Mouse (Mus musculus) MEL (cell line): ENCODE results near the gene Flrt1. TPM values are rescaled to one million over a fixed set of nuclear protein-coding genes. Genes with fewer than 3 reads are reported as not detected.

Experiments used
- DNase-seq: peaks from one replicate; pipeline ENCODE4 v3.0.0; 2011; ENCODE audit warnings: low read depth, low spot score
- H3K27ac ChIP-seq: 2 replicates; pipeline ENCODE4 v1.5.1; 2012; ENCODE audit warnings: low read depth, mild to moderate bottlenecking, control low read depth, low read length, moderate library complexity; ENCODE audit not compliant: control insufficient read depth
- H3K27me3 ChIP-seq, 2 experiments: fragments of 150-350 bp in 1 of 2; sonication (generic) in 1 of 2; 2 replicates each; pipeline ENCODE4 v1.6.1; 2012; ENCODE audit warnings: low read length in 2 of 2, mild to moderate bottlenecking in 2 of 2, improper control_type of control experiment in 1 of 2, moderate library complexity in 1 of 2; ENCODE audit not compliant: insufficient read depth in 2 of 2, control insufficient read depth in 1 of 2
- H3K36me3 ChIP-seq, 2 experiments: 2 replicates each; pipeline ENCODE4 v1.6.1; 2012 to 2014; ENCODE audit warnings: low read length in 2 of 2, improper control_type of control experiment in 1 of 2, inconsistent platforms in 1 of 2, mild to moderate bottlenecking in 1 of 2; ENCODE audit not compliant: insufficient read depth in 2 of 2, control insufficient read depth in 1 of 2
- H3K4me1 ChIP-seq, 2 experiments: fragments of 150-350 bp in 1 of 2; sonication (generic) in 1 of 2; 2 replicates each; pipeline ENCODE4 v1.6.1; 2012; ENCODE audit warnings: low read length in 2 of 2, improper control_type of control experiment in 1 of 2, mild to moderate bottlenecking in 1 of 2; ENCODE audit not compliant: insufficient read depth in 2 of 2, control insufficient read depth in 1 of 2
- H3K4me3 ChIP-seq, 2 experiments: fragments of 150-350 bp in 1 of 2; sonication (generic) in 1 of 2; 2 replicates each; pipeline ENCODE4 v1.5.1; 2012; ENCODE audit warnings: low read depth in 2 of 2, low read length in 2 of 2, mild to moderate bottlenecking in 2 of 2, moderate library complexity in 2 of 2, control low read depth in 1 of 2, improper control_type of control experiment in 1 of 2; ENCODE audit not compliant: control insufficient read depth in 1 of 2, insufficient read depth in 1 of 2
- H3K79me2 ChIP-seq: 2 replicates; pipeline ENCODE4 v1.6.1; 2012; ENCODE audit warnings: mild to moderate bottlenecking, low read length, moderate library complexity; ENCODE audit not compliant: control insufficient read depth, poor library complexity, insufficient read depth
- H3K9ac ChIP-seq: 2 replicates; pipeline ENCODE4 v1.6.1; 2012; ENCODE audit warnings: low read depth, mild to moderate bottlenecking, control low read depth, low read length, moderate library complexity; ENCODE audit not compliant: control insufficient read depth, poor library complexity, severe bottlenecking
- H3K9me3 ChIP-seq: fragments of 150-350 bp; sonication (generic); replicated peaks from 2 replicates; pipeline ENCODE4 v1.6.1; 2012; ENCODE audit warnings: mild to moderate bottlenecking, low read length, improper control_type of control experiment, moderate library complexity; ENCODE audit not compliant: insufficient read depth
- ELF1 ChIP-seq: IDR thresholded peaks from 2 replicates; pipeline ENCODE4 v1.6.1; 2014; ENCODE audit warnings: low read depth, mild to moderate bottlenecking, inconsistent platforms, low read length, improper control_type of control experiment, moderate library complexity
- ETS1 ChIP-seq: IDR thresholded peaks from 2 replicates; pipeline ENCODE4 v1.6.1; 2012; ENCODE audit warnings: low read depth, mild to moderate bottlenecking, inconsistent platforms, low read length, improper control_type of control experiment, moderate library complexity
- HCFC1 ChIP-seq: IDR thresholded peaks from 2 replicates; pipeline ENCODE4 v1.6.1; 2012; ENCODE audit warnings: low read depth, mild to moderate bottlenecking, inconsistent platforms, low read length, improper control_type of control experiment, moderate library complexity
- KAT2A ChIP-seq: conservative IDR thresholded peaks from 2 replicates; pipeline ENCODE4 v1.6.1; 2012; ENCODE audit warnings: low read depth, low read length, improper control_type of control experiment, inconsistent platforms
- MAZ ChIP-seq: IDR thresholded peaks from 2 replicates; pipeline ENCODE4 v1.6.1; 2012; ENCODE audit warnings: low read depth, mild to moderate bottlenecking, inconsistent platforms, low read length, improper control_type of control experiment
- MEF2A ChIP-seq: IDR thresholded peaks from 2 replicates; pipeline ENCODE4 v1.6.1; 2014; ENCODE audit warnings: low read depth, mild to moderate bottlenecking, inconsistent platforms, low read length, improper control_type of control experiment; ENCODE audit not compliant: poor library complexity, insufficient replicate concordance, severe bottlenecking; ENCODE audit errors: extremely low read depth
- MXI1 ChIP-seq: IDR thresholded peaks from 2 replicates; pipeline ENCODE4 v1.6.1; 2011; ENCODE audit warnings: mild to moderate bottlenecking, low read depth, low read length, improper control_type of control experiment
- MYB ChIP-seq: IDR thresholded peaks from 2 replicates; pipeline ENCODE4 v1.6.1; 2011; ENCODE audit warnings: mild to moderate bottlenecking, low read depth, low read length, improper control_type of control experiment
- POLR2A ChIP-seq, 2 experiments: IDR thresholded peaks; 2 replicates each; pipeline ENCODE4 v1.6.1; 2011 to 2012; ENCODE audit warnings: low read length in 2 of 2, mild to moderate bottlenecking in 2 of 2, control low read depth in 1 of 2, improper control_type of control experiment in 1 of 2, low read depth in 1 of 2, moderate library complexity in 1 of 2; ENCODE audit not compliant: control insufficient read depth in 1 of 2, insufficient read depth in 1 of 2, poor library complexity in 1 of 2
- POLR2AphosphoS5 ChIP-seq: IDR thresholded peaks from 2 replicates; pipeline ENCODE4 v1.6.1; 2012; ENCODE audit warnings: low read depth, borderline replicate concordance, mild to moderate bottlenecking, inconsistent platforms, low read length, moderate library complexity, mixed read lengths
- TAL1 ChIP-seq: IDR thresholded peaks from 2 replicates; pipeline ENCODE4 v1.6.1; 2012; ENCODE audit warnings: mild to moderate bottlenecking, inconsistent platforms, low read length, moderate library complexity, mixed read lengths
- TCF12 ChIP-seq: IDR thresholded peaks from 2 replicates; pipeline ENCODE4 v1.6.1; 2014; ENCODE audit warnings: low read depth, mild to moderate bottlenecking, inconsistent platforms, low read length, improper control_type of control experiment, moderate library complexity
- USF1 ChIP-seq: IDR thresholded peaks from 2 replicates; pipeline ENCODE4 v1.6.1; 2014; ENCODE audit warnings: low read depth, mild to moderate bottlenecking, inconsistent platforms, low read length, improper control_type of control experiment, moderate library complexity
- USF2 ChIP-seq, 2 experiments: IDR thresholded peaks; 2 replicates each; pipeline ENCODE4 v1.6.1; 2011 to 2012; ENCODE audit warnings: improper control_type of control experiment in 2 of 2, low read length in 2 of 2, borderline replicate concordance in 1 of 2, inconsistent platforms in 1 of 2, low read depth in 1 of 2, mild to moderate bottlenecking in 1 of 2; ENCODE audit not compliant: insufficient read depth in 1 of 2
- ZKSCAN1 ChIP-seq: IDR thresholded peaks from 2 replicates; pipeline ENCODE4 v1.6.1; 2012; ENCODE audit warnings: low read depth, mild to moderate bottlenecking, inconsistent platforms, low read length, improper control_type of control experiment, moderate library complexity
- ZMIZ1 ChIP-seq: IDR thresholded peaks from 2 replicates; pipeline ENCODE4 v1.6.1; 2012; ENCODE audit warnings: low read depth, mild to moderate bottlenecking, inconsistent platforms, low read length, improper control_type of control experiment, moderate library complexity
- polyA plus RNA-seq, 2 experiments: library from polyadenylated mRNA; stranded (reverse) in 1 of 2; unstranded in 1 of 2; fragments of >175 nt in 1 of 2; fragments of >200 nt in 1 of 2; gene quantifications; 2 replicates each; pipeline versions ENCODE4 v1.2.1 to v1.2.4; 2012; ENCODE audit warnings: low replicate concordance in 2 of 2, low read depth in 1 of 2; ENCODE audit not compliant: insufficient read length in 2 of 2, insufficient read depth in 1 of 2, missing spikeins in 1 of 2
- total RNA-seq: library from RNA; depleted of rRNA; stranded (reverse); fragments of 300-350 nt; gene quantifications from 2 replicates; pipeline ENCODE4 v1.2.3, GENCODE M21; 2012; rRNA removed

The Flrt1 gene
- total RNA-seq (0.03 TPM in 1 of 2 replicates, not detected in the other), polyA plus RNA-seq (not detected)

- no peaks in the 10 kb centered on the region for H3K27me3 ChIP-seq
- H3K36me3 ChIP-seq, result no peaks in the 10 kb centered on the region
- H3K4me3 ChIP-seq, result no peak within 1 kb of the TSS
- TF ChIP-seq TAL1 (no peak), TCF12 (no peak), MEF2A (no peak), HCFC1 (no peak), POLR2AphosphoS5 (no peak), ELF1 (no peak), KAT2A (no peak)
- no peaks in the 10 kb centered on the region for H3K79me2 ChIP-seq
- no peaks in the 10 kb centered on the region for H3K9me3 ChIP-seq
- no peak within 1 kb of the TSS for H3K9ac ChIP-seq
- DNase-seq, result no peak
- peaks cover 0 to 3% of the 10 kb centered on the region in 2 experiments; a peak in 2 of 4 replicates for H3K4me1 ChIP-seq
- no peak within 1 kb of the TSS for H3K27ac ChIP-seq
Measured at GRCm38 (mm10) chr19:7105544-7105943, at the start of gene Flrt1. Flrt1 (minus strand) TSS chr19:7105729.

GRCm38 (mm10) chr19:7155196-7155595 is 49.7 kb upstream of the Flrt1 start:
- H3K9me3 ChIP-seq, result no peaks in the 10 kb centered on the region
- H3K36me3 ChIP-seq, result no peaks in the 10 kb centered on the region
- TF ChIP-seq POLR2A (IDR thresholded peaks at IDR 0.05; ENCODE audit: control insufficient read depth in 1 of 2, insufficient read depth in 1 of 2, low read depth in 1 of 2, low read length in 2 of 2, poor library complexity in 1 of 2), result no peak
- no peak for TF ChIP-seq POLR2AphosphoS5
- no peak for TF ChIP-seq MXI1
- TF ChIP-seq USF2 (IDR thresholded peaks at IDR 0.05; ENCODE audit: borderline replicate concordance in 1 of 2, insufficient read depth in 1 of 2, low read depth in 1 of 2, low read length in 2 of 2), result no peak
- TF ChIP-seq ZKSCAN1, result no peak
- no peak for TF ChIP-seq MYB
- TF ChIP-seq ZMIZ1, result no peak
- TF ChIP-seq MAZ, result no peak
- TF ChIP-seq ELF1, result no peak
- TF ChIP-seq ETS1, result no peak
- no peak for TF ChIP-seq USF1
- DNase-seq, result no peak
- H3K4me3 ChIP-seq, result no peak overlapping the region
- H3K79me2 ChIP-seq, result no peaks in the 10 kb centered on the region
- H3K4me1 ChIP-seq, result no peaks in the 10 kb centered on the region
- no peaks in the 10 kb centered on the region for H3K27me3 ChIP-seq
- no peak overlapping the region for H3K27ac ChIP-seq
- no peak overlapping the region for H3K9ac ChIP-seq
